Mouse (Mus musculus): ENCODE results near the gene Cpsf4l. TPM values are rescaled to one million over a fixed set of nuclear protein-coding genes. Genes with fewer than 3 reads are reported as not detected.

Gene Cpsf4l
- total RNA-seq, 1 experiment, result 19.6 TPM

DNA sequence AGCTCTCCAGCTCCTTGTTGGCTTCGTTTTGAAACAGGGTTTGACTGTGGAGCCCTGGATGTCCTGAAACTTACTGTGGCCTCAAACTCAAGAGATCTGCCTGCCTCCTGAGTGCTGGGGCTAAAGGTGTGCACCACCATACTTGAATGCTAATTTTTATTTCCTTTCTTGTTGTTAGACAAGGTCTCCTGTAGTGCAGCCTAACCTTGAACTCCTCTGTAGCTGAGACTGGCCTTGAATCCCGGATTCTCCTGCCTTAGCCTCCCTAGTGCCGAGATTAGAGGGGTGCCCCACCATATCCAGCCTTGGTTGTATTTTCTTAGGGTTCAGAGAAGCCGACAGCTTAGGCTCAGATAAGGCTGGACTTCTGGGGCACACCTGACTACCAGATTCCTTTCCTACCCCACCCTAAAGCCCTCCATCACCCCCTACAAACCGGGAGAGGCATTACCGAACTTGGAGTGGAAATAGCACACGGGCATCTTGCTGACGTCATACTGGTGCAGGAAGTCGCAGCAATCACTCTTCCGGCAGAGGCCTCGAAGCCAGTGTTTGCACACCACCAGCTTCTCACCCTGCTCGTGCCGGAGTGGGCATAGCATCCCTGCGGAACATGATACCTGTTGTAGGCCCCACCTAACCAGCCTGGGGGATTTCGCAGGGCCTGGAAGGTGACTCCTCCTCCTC, 3.7 kb downstream of the Cpsf4l start:
- Histone ChIP-seq H3K4me1 (ENCODE audit: control insufficient read depth in 2 of 2, insufficient read depth in 2 of 2, low read length in 2 of 2, poor library complexity in 1 of 2) (peaks cover 2 to 10% of the 10 kb centered on the region in 2 experiments; a peak in 2 of 4 replicates), H3K36me3 (ENCODE audit: control insufficient read depth, insufficient read depth, low read length, poor library complexity, severe bottlenecking) (peaks cover 8% of the 10 kb centered on the region; the same call in 1 of the 2 replicates), H3K27ac (ENCODE audit: insufficient read depth, low read depth, low read length, poor library complexity, severe bottlenecking) (peak overlapping the region; percentile 70; the same call in 1 of the 2 replicates), H3K9ac (ENCODE audit: insufficient read depth, low read depth, low read length, poor library complexity, severe bottlenecking) (peak overlapping the region; percentile 23; the same call in 1 of the 2 replicates), H3K9me3 (ENCODE audit: control insufficient read depth, insufficient read depth, low read depth, low read length) (no peaks in the 10 kb centered on the region), H3K4me3 (ENCODE audit: insufficient read depth in 1 of 2, low read depth in 1 of 2, low read length in 2 of 2, poor library complexity in 1 of 2, severe bottlenecking in 1 of 2) (peak overlapping the region in 1 of 2 experiments; percentile 32; a peak in 2 of 4 replicates)
- in situ Hi-C loops (cut with MboI; ENCODE audit: low sequenced_read_pairs in 2 of 2, unreplicated experiment in 2 of 2), result loop anchor here in 1 of 2 experiments (10.0 kb wide), 1 partner anchor 109 kb away; no protein-coding TSS in a partner anchor
- no peak for DNase-seq (ENCODE audit: low read depth, low spot score)
- TF ChIP-seq MAFK (IDR thresholded peaks at IDR 0.05; ENCODE audit: insufficient read depth, low read depth, low read length), result no peak
- TF ChIP-seq CHD2 (IDR thresholded peaks at IDR 0.05; ENCODE audit: low read depth, low read length), result no peak
- TF ChIP-seq ZNF384 (IDR thresholded peaks at IDR 0.05; ENCODE audit: low read depth, low read length), result no peak
- TF ChIP-seq HCFC1 (IDR thresholded peaks at IDR 0.05; ENCODE audit: borderline replicate concordance, insufficient read depth, low read length), result no peak
- TF ChIP-seq ZC3H11A (IDR thresholded peaks at IDR 0.05; ENCODE audit: borderline replicate concordance, low read depth, low read length), result no peak

DNA sequence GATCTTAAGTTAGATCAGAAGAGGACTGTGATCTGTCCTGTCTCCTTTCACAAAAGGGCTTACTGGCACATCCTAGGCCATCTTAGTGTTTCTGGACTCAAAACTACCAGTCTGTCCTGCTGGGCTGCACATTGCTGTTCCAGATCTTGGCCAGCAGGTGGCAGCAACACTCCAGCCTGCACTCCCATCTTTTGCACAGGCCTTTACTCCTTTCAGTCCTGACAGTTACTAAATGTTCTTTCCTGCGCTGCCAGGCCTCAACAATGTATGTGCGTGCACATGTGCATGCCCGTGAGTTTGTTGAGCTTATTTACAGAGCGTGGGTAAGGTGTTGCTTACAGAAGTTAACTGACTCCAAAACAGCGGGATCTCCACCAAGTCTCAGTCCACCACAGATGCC, 6.1 kb downstream of the Cpsf4l start:
- no peak overlapping the region for H3K4me3 ChIP-seq (ENCODE audit: insufficient read depth in 1 of 2, low read depth in 1 of 2, low read length in 2 of 2, poor library complexity in 1 of 2, severe bottlenecking in 1 of 2)
- in situ Hi-C loops (cut with MboI; ENCODE audit: low sequenced_read_pairs in 2 of 2, unreplicated experiment in 2 of 2), result loop anchor here (5.0 to 10.0 kb wide), 2 partner anchors 109 to 111 kb away; no protein-coding TSS in a partner anchor
- H3K4me1 ChIP-seq (ENCODE audit: control insufficient read depth in 2 of 2, insufficient read depth in 2 of 2, low read length in 2 of 2, poor library complexity in 1 of 2), result peaks cover 0 to 11% of the 10 kb centered on the region in 2 experiments; a peak in 1 of 4 replicates
- DNase-seq (ENCODE audit: low read depth, low spot score), result peak; percentile 47
- TF ChIP-seq ZC3H11A (IDR thresholded peaks at IDR 0.05; ENCODE audit: borderline replicate concordance, low read depth, low read length) (peak; percentile 98), CHD2 (IDR thresholded peaks at IDR 0.05; ENCODE audit: low read depth, low read length) (no peak)
- H3K27ac ChIP-seq (ENCODE audit: insufficient read depth, low read depth, low read length, poor library complexity, severe bottlenecking), result no peak overlapping the region
- H3K36me3 ChIP-seq (ENCODE audit: control insufficient read depth, insufficient read depth, low read length, poor library complexity, severe bottlenecking), result peaks cover 15% of the 10 kb centered on the region; the same call in 1 of the 2 replicates
- no peak overlapping the region for H3K9ac ChIP-seq (ENCODE audit: insufficient read depth, low read depth, low read length, poor library complexity, severe bottlenecking)
- no peaks in the 10 kb centered on the region for H3K9me3 ChIP-seq (ENCODE audit: control insufficient read depth, insufficient read depth, low read depth, low read length)

DNA sequence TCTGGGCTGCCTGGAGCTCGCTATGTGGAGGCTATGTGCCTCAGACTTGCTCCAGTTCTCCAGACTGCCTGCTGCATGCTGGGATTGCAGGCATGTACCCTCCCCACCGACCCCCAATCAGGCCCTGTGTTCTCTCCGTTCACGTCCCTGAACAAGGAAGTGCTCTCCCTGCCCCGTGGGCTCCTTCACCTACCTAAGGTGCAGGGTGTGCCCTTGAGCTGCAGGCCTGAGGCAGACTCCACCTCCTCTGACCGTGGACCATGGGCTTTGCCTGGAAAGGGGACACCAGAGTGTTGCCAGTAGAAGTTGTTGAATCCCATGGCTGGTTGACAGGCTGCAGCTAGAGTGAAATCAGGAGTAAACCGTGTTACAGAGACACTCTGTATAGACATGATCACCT, 10.2 kb downstream of the Cpsf4l start:
- TF ChIP-seq MAFK (IDR thresholded peaks at IDR 0.05; ENCODE audit: insufficient read depth, low read depth, low read length) (no peak), HCFC1 (IDR thresholded peaks at IDR 0.05; ENCODE audit: borderline replicate concordance, insufficient read depth, low read length) (no peak), ZC3H11A (IDR thresholded peaks at IDR 0.05; ENCODE audit: borderline replicate concordance, low read depth, low read length) (no peak), CHD2 (IDR thresholded peaks at IDR 0.05; ENCODE audit: low read depth, low read length) (no peak), ZNF384 (IDR thresholded peaks at IDR 0.05; ENCODE audit: low read depth, low read length) (no peak)
- Histone ChIP-seq H3K4me3 (ENCODE audit: insufficient read depth in 1 of 2, low read depth in 1 of 2, low read length in 2 of 2, poor library complexity in 1 of 2, severe bottlenecking in 1 of 2) (no peak overlapping the region), H3K9me3 (ENCODE audit: control insufficient read depth, insufficient read depth, low read depth, low read length) (no peaks in the 10 kb centered on the region), H3K4me1 (ENCODE audit: control insufficient read depth in 2 of 2, insufficient read depth in 2 of 2, low read length in 2 of 2, poor library complexity in 1 of 2) (peaks cover 0 to 6% of the 10 kb centered on the region in 2 experiments; a peak in 1 of 4 replicates), H3K36me3 (ENCODE audit: control insufficient read depth, insufficient read depth, low read length, poor library complexity, severe bottlenecking) (peaks cover 37% of the 10 kb centered on the region; the same call in 1 of the 2 replicates), H3K27ac (ENCODE audit: insufficient read depth, low read depth, low read length, poor library complexity, severe bottlenecking) (peak overlapping the region; percentile 52; the same call in 1 of the 2 replicates), H3K9ac (ENCODE audit: insufficient read depth, low read depth, low read length, poor library complexity, severe bottlenecking) (peak overlapping the region; percentile 35; the same call in 1 of the 2 replicates)
- no peak for DNase-seq (ENCODE audit: low read depth, low spot score)
- in situ Hi-C loops (cut with MboI; ENCODE audit: low sequenced_read_pairs in 2 of 2, unreplicated experiment in 2 of 2), result loop anchor here (5.0 to 10.0 kb wide), 2 partner anchors 113 to 115 kb away; no protein-coding TSS in a partner anchor

DNA sequence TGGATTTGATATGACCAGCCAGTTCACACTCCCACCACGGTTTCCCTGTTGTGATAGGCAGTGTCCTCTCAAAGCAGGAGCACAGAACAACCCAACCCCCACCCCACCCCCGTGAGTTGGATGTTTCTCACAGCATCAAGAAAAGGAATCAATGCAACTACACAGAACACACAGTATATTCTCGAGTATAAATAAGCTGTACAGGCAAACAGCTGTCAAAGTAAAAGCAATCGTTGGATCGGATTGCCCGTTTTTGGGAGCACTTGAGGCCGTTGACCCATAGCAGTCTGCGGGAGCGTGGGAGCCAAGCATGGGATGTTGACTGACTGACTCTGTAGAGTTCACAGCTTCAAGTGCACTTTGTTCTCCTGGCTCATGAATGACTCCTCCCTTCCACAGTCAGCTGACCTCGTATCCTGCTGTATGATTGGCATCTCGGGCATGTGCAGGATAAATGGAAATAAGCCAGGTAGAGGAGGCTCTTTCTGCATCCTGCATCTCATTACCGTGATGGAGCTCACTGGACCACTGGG, 11.7 kb downstream of the Cpsf4l start:
- peaks cover 0 to 4% of the 10 kb centered on the region in 2 experiments; a peak in 1 of 4 replicates for H3K4me1 ChIP-seq (ENCODE audit: control insufficient read depth in 2 of 2, insufficient read depth in 2 of 2, low read length in 2 of 2, poor library complexity in 1 of 2)
- H3K27ac ChIP-seq (ENCODE audit: insufficient read depth, low read depth, low read length, poor library complexity, severe bottlenecking), result no peak overlapping the region
- DNase-seq (ENCODE audit: low read depth, low spot score), result no peak
- H3K36me3 ChIP-seq (ENCODE audit: control insufficient read depth, insufficient read depth, low read length, poor library complexity, severe bottlenecking), result peaks cover 41% of the 10 kb centered on the region; the same call in 1 of the 2 replicates
- H3K9ac ChIP-seq (ENCODE audit: insufficient read depth, low read depth, low read length, poor library complexity, severe bottlenecking), result no peak overlapping the region
- no peaks in the 10 kb centered on the region for H3K9me3 ChIP-seq (ENCODE audit: control insufficient read depth, insufficient read depth, low read depth, low read length)
- in situ Hi-C loops (cut with MboI; ENCODE audit: low sequenced_read_pairs in 2 of 2, unreplicated experiment in 2 of 2), result no loop called here
- H3K4me3 ChIP-seq (ENCODE audit: insufficient read depth in 1 of 2, low read depth in 1 of 2, low read length in 2 of 2, poor library complexity in 1 of 2, severe bottlenecking in 1 of 2), result no peak overlapping the region
- TF ChIP-seq ZC3H11A (IDR thresholded peaks at IDR 0.05; ENCODE audit: borderline replicate concordance, low read depth, low read length), result no peak
- TF ChIP-seq ZNF384 (IDR thresholded peaks at IDR 0.05; ENCODE audit: low read depth, low read length), result no peak
